Mouse (Mus musculus): ENCODE measurements at regions not wholly inside any gene's neighbourhood (a gene's known extent, or its start where the extent isn't known, plus 50 kb on each side); places are given as distances from the start of the nearest gene placed in this dataset.

GRCm38 (mm10) chr7:71556473-71556872 is 205.2 kb upstream of the Gm10295 start:
- Histone ChIP-seq H3K27me3 (ENCODE audit: control insufficient read depth, insufficient read depth, low read length) (no peaks in the 10 kb centered on the region), H3K4me1 (ENCODE audit: control insufficient read depth, insufficient read depth, low read length) (no peaks in the 10 kb centered on the region), H3K4me2 (ENCODE audit: low read depth) (no peak overlapping the region), H3K27ac (ENCODE audit: low read depth, low read length) (no peak overlapping the region), H3K36me3 (ENCODE audit: control insufficient read depth, insufficient read depth, low read length) (no peaks in the 10 kb centered on the region), H3K9ac (ENCODE audit: low read length) (no peak overlapping the region), H3K9me3 (ENCODE audit: control insufficient read depth, low read length) (no peaks in the 10 kb centered on the region), H3K4me3 (ENCODE audit: low read depth, low read length) (no peak overlapping the region)
- ATAC-seq (ENCODE audit: insufficient read depth, low FRiP score, low TSS enrichment): no peak
- no peak for DNase-seq (ENCODE audit: low spot score)
- WGBS: 83% methylated on average over 5 of the region's 5 CpGs

GRCm38 (mm10) chr7:71555476-71555875 is 204.2 kb upstream of the Gm10295 start:
- WGBS: 82% methylated on average over 3 of the region's 3 CpGs
- Histone ChIP-seq H3K9me3 (ENCODE audit: control insufficient read depth, low read length) (no peaks in the 10 kb centered on the region), H3K27ac (ENCODE audit: low read depth, low read length) (no peak overlapping the region), H3K27me3 (ENCODE audit: control insufficient read depth, insufficient read depth, low read length) (no peaks in the 10 kb centered on the region), H3K4me2 (ENCODE audit: low read depth) (no peak overlapping the region), H3K36me3 (ENCODE audit: control insufficient read depth, insufficient read depth, low read length) (no peaks in the 10 kb centered on the region), H3K4me1 (ENCODE audit: control insufficient read depth, insufficient read depth, low read length) (no peaks in the 10 kb centered on the region), H3K9ac (ENCODE audit: low read length) (no peak overlapping the region), H3K4me3 (ENCODE audit: low read depth, low read length) (no peak overlapping the region)
- DNase-seq (ENCODE audit: low spot score): no peak
- ATAC-seq (ENCODE audit: insufficient read depth, low FRiP score, low TSS enrichment): no peak

DNA sequence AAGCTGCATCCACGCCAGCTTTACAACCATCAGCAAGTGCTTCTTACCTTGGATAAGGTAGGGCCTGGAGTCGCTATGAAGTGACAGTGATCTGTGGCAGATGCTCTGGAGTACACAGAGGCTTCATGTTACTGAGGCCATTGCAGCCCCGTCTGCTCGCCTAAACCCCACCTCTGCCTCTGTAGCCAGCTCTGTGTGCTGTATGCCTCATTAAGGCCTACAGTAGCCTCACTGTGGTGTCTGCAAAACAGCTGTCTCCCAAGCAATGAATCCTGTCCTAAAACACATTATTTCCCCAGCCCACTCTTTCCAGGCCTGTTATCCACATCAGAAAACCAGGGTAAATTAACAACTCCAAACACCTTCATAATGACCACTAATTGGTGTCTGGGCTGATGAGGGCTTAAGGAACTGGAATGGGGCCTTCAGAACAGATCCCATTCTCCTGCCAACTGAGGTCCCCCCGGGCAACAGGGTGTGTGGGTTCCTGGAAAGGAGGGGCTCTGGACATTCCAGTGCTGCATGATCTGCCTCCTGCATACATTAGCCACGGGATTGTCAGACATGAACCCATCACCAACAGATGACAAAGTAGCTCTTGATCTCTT is 195.4 kb upstream of the Gm10295 start:
- Histone ChIP-seq H3K9me3 (ENCODE audit: control insufficient read depth, low read length) (no peaks in the 10 kb centered on the region), H3K9ac (ENCODE audit: low read length) (no peak overlapping the region), H3K4me3 (ENCODE audit: low read depth, low read length) (no peak overlapping the region), H3K4me1 (ENCODE audit: control insufficient read depth, insufficient read depth, low read length) (no peaks in the 10 kb centered on the region), H3K27ac (ENCODE audit: low read depth, low read length) (no peak overlapping the region), H3K27me3 (ENCODE audit: control insufficient read depth, insufficient read depth, low read length) (no peaks in the 10 kb centered on the region), H3K4me2 (ENCODE audit: low read depth) (no peak overlapping the region), H3K36me3 (ENCODE audit: control insufficient read depth, insufficient read depth, low read length) (no peaks in the 10 kb centered on the region)
- WGBS: 73% methylated on average over 6 of the region's 6 CpGs
- DNase-seq (ENCODE audit: low spot score) (no peak), ATAC-seq (ENCODE audit: insufficient read depth, low FRiP score, low TSS enrichment) (no peak)

GRCm38 (mm10) chr7:71541467-71541866 is 190.2 kb upstream of the Gm10295 start:
- Histone ChIP-seq H3K4me2 (ENCODE audit: low read depth) (no peak overlapping the region), H3K4me3 (ENCODE audit: low read depth, low read length) (no peak overlapping the region), H3K36me3 (ENCODE audit: control insufficient read depth, insufficient read depth, low read length) (no peaks in the 10 kb centered on the region), H3K9me3 (ENCODE audit: control insufficient read depth, low read length) (no peaks in the 10 kb centered on the region), H3K9ac (ENCODE audit: low read length) (no peak overlapping the region), H3K27ac (ENCODE audit: low read depth, low read length) (no peak overlapping the region), H3K4me1 (ENCODE audit: control insufficient read depth, insufficient read depth, low read length) (no peaks in the 10 kb centered on the region), H3K27me3 (ENCODE audit: control insufficient read depth, insufficient read depth, low read length) (no peaks in the 10 kb centered on the region)
- DNase-seq (ENCODE audit: low spot score) (no peak), ATAC-seq (ENCODE audit: insufficient read depth, low FRiP score, low TSS enrichment) (no peak)
- 72% methylated on average over 2 of the region's 2 CpGs for WGBS

GRCm38 (mm10) chr7:71533109-71533508 is 181.8 kb upstream of the Gm10295 start:
- no peak overlapping the region for H3K4me2 ChIP-seq (ENCODE audit: low read depth)
- H3K27me3 ChIP-seq (ENCODE audit: control insufficient read depth, insufficient read depth, low read length): no peaks in the 10 kb centered on the region
- no peak overlapping the region for H3K9ac ChIP-seq (ENCODE audit: low read length)
- 41% methylated on average over 5 of the region's 5 CpGs for WGBS
- no peaks in the 10 kb centered on the region for H3K36me3 ChIP-seq (ENCODE audit: control insufficient read depth, insufficient read depth, low read length)
- ATAC-seq (ENCODE audit: insufficient read depth, low FRiP score, low TSS enrichment): no peak
- H3K4me3 ChIP-seq (ENCODE audit: low read depth, low read length): no peak overlapping the region
- no peak overlapping the region for H3K27ac ChIP-seq (ENCODE audit: low read depth, low read length)
- H3K9me3 ChIP-seq (ENCODE audit: control insufficient read depth, low read length): no peaks in the 10 kb centered on the region
- peak; percentile 25 for DNase-seq (ENCODE audit: low spot score)
- H3K4me1 ChIP-seq (ENCODE audit: control insufficient read depth, insufficient read depth, low read length): no peaks in the 10 kb centered on the region

DNA sequence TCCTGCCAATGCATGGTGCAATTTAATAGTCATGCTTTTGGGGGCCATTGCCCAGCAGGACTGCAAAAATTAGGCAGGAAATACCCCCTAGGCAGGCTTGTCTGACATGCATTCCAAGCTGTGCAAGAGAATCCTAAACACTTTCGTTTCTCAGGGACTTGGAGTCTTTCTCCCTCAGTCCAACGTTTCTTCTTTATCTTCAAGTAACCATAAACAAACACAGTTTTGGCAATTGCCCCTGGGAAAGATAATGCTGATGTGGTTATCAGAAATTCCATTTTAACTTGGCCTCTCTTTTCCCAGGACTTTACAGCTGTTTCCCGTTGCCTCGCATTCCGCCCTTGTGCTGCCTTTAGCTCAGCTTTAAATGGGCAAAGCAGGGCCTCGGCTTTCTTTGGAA is 180.2 kb upstream of the Gm10295 start:
- Histone ChIP-seq H3K9me3 (ENCODE audit: control insufficient read depth, low read length) (no peaks in the 10 kb centered on the region), H3K4me3 (ENCODE audit: low read depth, low read length) (no peak overlapping the region), H3K4me1 (ENCODE audit: control insufficient read depth, insufficient read depth, low read length) (no peaks in the 10 kb centered on the region), H3K4me2 (ENCODE audit: low read depth) (no peak overlapping the region), H3K27me3 (ENCODE audit: control insufficient read depth, insufficient read depth, low read length) (no peaks in the 10 kb centered on the region), H3K9ac (ENCODE audit: low read length) (no peak overlapping the region), H3K36me3 (ENCODE audit: control insufficient read depth, insufficient read depth, low read length) (no peaks in the 10 kb centered on the region), H3K27ac (ENCODE audit: low read depth, low read length) (no peak overlapping the region)
- DNase-seq (ENCODE audit: low spot score) (no peak), ATAC-seq (ENCODE audit: insufficient read depth, low FRiP score, low TSS enrichment) (no peak)
- 52% methylated on average over 6 of the region's 6 CpGs for WGBS

DNA sequence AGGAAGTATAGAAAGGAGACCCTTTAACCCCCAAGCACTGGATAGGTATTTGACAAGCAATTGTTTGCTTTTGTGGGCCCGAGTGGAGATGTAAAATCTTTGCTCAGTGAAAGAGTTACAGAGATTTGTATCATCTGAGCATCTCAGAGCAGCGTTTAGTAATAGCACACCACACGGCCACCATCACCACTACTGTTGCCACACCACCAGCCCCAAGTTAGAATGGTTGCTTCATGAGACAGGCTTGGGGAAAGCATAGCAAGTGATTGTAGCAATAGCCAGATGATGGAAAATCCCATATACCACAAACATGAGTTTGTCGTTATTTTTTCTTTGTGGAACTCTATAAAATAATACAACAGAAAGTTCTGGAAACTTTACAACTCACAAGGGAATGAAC is 179.6 kb upstream of the Gm10295 start:
- no peaks in the 10 kb centered on the region for H3K9me3 ChIP-seq (ENCODE audit: control insufficient read depth, low read length)
- no peaks in the 10 kb centered on the region for H3K27me3 ChIP-seq (ENCODE audit: control insufficient read depth, insufficient read depth, low read length)
- 88% methylated on average over 4 of the region's 4 CpGs for WGBS
- no peaks in the 10 kb centered on the region for H3K4me1 ChIP-seq (ENCODE audit: control insufficient read depth, insufficient read depth, low read length)
- ATAC-seq (ENCODE audit: insufficient read depth, low FRiP score, low TSS enrichment): no peak
- DNase-seq (ENCODE audit: low spot score): no peak
- H3K4me3 ChIP-seq (ENCODE audit: low read depth, low read length): no peak overlapping the region
- H3K27ac ChIP-seq (ENCODE audit: low read depth, low read length): no peak overlapping the region
- H3K4me2 ChIP-seq (ENCODE audit: low read depth): no peak overlapping the region
- no peak overlapping the region for H3K9ac ChIP-seq (ENCODE audit: low read length)
- H3K36me3 ChIP-seq (ENCODE audit: control insufficient read depth, insufficient read depth, low read length): no peaks in the 10 kb centered on the region

DNA sequence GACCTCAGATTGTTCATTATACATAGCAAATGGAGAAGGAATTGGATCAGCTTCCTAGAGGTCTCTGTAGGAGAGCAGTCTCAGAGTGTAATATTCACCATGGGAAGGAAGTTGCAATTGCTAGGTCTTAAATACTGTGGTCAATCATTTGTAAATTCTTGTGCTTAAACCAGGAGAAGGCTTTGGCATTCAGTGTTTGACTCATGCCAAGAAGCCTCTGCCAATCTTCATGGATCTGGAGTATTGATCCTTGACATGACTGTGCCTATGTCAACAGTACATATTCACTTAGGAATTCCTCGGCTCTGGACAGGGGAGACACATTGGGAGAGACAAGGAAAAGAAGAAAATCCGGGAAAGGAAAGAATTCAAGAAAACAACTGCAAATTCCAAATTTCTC is 174.9 kb upstream of the Gm10295 start:
- 85% methylated on average over 2 of the region's 2 CpGs for WGBS
- H3K4me2 ChIP-seq (ENCODE audit: low read depth): no peak overlapping the region
- no peaks in the 10 kb centered on the region for H3K36me3 ChIP-seq (ENCODE audit: control insufficient read depth, insufficient read depth, low read length)
- no peaks in the 10 kb centered on the region for H3K9me3 ChIP-seq (ENCODE audit: control insufficient read depth, low read length)
- H3K27ac ChIP-seq (ENCODE audit: low read depth, low read length): no peak overlapping the region
- H3K4me1 ChIP-seq (ENCODE audit: control insufficient read depth, insufficient read depth, low read length): no peaks in the 10 kb centered on the region
- no peak overlapping the region for H3K9ac ChIP-seq (ENCODE audit: low read length)
- DNase-seq (ENCODE audit: low spot score) (no peak), ATAC-seq (ENCODE audit: insufficient read depth, low FRiP score, low TSS enrichment) (no peak)
- H3K4me3 ChIP-seq (ENCODE audit: low read depth, low read length): no peak overlapping the region
- H3K27me3 ChIP-seq (ENCODE audit: control insufficient read depth, insufficient read depth, low read length): no peaks in the 10 kb centered on the region

DNA sequence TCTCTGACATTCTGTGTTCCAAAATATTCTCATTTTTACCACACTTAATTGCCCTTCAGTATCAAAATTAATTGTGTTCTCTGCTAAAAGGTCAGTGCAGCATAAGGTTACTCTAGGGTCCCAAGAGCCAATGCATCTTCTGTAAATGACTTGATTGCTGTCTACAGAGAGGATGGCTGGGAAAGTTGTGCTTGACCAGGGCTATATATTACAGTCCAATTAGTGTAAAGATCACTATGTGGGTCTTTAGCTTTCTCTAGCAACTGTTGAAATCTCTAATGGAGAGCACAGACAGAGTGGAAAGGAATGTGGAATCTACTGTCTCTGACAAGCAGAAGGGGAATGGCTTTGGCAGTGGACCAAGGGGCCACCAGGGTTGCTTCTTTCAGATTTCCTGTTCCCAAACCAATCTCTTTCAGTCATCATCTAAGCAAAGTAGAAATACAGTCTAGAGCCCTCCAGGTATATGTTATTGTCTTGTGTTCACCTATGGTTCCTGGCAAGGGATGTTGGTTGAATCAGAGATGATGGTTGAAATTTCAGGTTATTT is 173.4 kb upstream of the Gm10295 start:
- Histone ChIP-seq H3K9me3 (ENCODE audit: control insufficient read depth, low read length) (no peaks in the 10 kb centered on the region), H3K4me3 (ENCODE audit: low read depth, low read length) (no peak overlapping the region), H3K27me3 (ENCODE audit: control insufficient read depth, insufficient read depth, low read length) (no peaks in the 10 kb centered on the region), H3K36me3 (ENCODE audit: control insufficient read depth, insufficient read depth, low read length) (no peaks in the 10 kb centered on the region), H3K4me2 (ENCODE audit: low read depth) (no peak overlapping the region), H3K4me1 (ENCODE audit: control insufficient read depth, insufficient read depth, low read length) (no peaks in the 10 kb centered on the region), H3K27ac (ENCODE audit: low read depth, low read length) (no peak overlapping the region), H3K9ac (ENCODE audit: low read length) (no peak overlapping the region)
- DNase-seq (ENCODE audit: low spot score): no peak
- ATAC-seq (ENCODE audit: insufficient read depth, low FRiP score, low TSS enrichment): no peak

Data from neural tube, embryonic 11.5 days (tissue).